Mouse (Mus musculus) CD8-positive naive resting alpha-beta T cell, adult 2 months (primary cell): ENCODE measurements around the gene Aff3.

Experiments used
- DNase-seq, 2 experiments: peaks; one replicate each; pipeline ENCODE4 v3.0.0; 2022; ENCODE audit warnings: low read depth in 2 of 2, low spot score in 2 of 2

The Aff3 gene

GRCm38 (mm10) chr1:38290881-38291280 is 373.9 kb downstream of the Aff3 start:
- no peak for DNase-seq

DNA sequence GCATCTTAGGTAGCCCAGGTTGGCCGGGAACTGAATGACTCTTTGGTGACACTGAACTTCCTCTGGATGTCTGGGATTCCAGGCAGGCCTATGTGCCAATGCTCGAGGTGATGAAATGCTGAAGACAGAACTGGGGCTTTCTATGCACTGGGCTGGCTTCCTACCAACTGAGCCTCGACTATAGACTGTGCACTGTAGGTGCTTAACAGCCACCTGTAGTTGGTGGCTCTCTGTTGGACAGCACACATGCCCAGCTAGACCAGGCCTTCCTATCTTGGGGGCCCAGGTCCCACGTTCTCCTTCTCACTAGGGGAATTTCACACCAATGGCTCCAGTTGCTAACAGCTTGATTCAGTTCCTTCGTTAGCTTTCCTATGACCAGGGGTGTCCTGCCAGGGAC is 374.9 kb downstream of the Aff3 start:
- no peak for DNase-seq

GRCm38 (mm10) chr1:38288716-38289115 is 376.0 kb downstream of the Aff3 start:
- no peak for DNase-seq

DNA sequence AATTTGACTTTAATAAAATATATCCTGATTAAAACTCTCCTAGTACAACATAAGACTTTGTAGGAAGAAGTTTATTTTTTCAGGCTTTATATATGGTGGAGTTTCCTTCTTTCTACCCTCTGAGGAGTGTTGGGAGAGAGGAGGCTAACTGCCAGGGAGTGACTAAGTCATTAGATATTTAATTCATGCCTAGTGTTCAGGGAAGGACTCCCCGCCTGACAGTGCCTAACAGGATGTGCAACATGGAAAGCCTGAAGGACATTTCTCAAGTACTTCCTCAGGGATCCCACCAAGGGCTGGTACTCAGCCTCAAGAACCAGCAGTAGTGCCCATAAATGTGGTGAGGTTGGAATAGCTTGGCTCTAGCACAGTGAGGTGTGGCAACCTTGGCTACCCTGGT is 378.2 kb downstream of the Aff3 start:
- no peak for DNase-seq

DNA sequence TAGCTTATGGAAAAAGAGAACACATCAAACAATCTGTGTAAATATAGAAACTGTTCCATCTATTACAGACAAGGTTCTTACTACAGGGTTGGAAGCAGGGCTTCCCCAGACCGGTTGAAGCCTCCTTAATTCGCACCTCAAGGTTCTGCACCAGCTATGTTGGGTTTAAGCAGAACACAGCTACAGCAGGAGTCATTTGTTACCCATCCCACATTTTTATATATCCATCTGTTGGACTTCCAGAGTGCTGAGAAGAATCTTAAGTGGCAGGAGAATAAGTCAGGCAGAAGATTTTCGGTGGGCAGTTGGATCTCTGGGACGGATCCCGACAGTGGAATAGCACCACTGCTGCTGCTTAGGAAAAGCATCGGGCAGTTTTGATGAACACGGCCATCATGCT is 384.2 kb downstream of the Aff3 start:
- DNase-seq, result no peak

GRCm38 (mm10) chr1:38271312-38271711 is 393.4 kb downstream of the Aff3 start:
- no peak for DNase-seq

DNA sequence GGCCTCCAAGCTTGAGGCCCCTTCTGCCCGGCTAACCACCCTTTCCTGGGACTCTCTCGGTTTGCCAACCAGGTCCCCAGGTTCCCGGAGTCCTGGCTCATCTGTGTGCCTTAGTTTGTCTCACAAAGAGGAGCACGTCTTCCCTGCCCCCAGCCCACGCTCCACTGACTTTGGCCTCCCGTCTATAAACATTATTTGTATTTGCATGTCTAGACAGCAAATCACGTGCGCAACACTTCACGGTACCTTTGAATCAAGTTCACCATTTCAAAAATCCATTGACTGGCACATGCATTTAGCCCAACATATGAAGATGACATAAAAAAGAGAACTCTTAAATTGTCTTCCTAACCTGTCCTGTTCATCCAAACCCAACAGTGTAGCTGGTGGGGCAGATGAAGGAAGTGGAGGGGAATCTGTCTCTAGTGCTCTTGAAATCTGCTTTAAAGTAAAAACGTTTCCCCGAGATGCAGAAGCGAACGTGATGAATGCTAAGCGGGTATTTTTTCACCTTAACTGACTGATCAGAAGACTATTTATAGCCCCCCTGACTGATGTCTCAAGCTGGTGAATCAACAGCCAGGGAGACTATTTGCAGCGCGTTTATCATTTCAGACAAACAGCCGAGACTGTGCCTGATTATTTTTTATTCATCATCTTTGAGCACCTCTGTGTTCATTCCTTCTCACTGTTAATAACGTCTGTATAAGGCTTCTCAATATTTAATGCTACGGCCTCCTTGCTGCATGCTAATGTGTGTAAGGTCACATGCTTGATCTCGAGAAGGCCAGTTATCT is 396.3 kb downstream of the Aff3 start:
- DNase-seq, result no peak

- DNase-seq, result no peak
These were observed 401.5 kb downstream of the Aff3 start for GRCm38 (mm10) chr1:38263251-38263650.

DNA sequence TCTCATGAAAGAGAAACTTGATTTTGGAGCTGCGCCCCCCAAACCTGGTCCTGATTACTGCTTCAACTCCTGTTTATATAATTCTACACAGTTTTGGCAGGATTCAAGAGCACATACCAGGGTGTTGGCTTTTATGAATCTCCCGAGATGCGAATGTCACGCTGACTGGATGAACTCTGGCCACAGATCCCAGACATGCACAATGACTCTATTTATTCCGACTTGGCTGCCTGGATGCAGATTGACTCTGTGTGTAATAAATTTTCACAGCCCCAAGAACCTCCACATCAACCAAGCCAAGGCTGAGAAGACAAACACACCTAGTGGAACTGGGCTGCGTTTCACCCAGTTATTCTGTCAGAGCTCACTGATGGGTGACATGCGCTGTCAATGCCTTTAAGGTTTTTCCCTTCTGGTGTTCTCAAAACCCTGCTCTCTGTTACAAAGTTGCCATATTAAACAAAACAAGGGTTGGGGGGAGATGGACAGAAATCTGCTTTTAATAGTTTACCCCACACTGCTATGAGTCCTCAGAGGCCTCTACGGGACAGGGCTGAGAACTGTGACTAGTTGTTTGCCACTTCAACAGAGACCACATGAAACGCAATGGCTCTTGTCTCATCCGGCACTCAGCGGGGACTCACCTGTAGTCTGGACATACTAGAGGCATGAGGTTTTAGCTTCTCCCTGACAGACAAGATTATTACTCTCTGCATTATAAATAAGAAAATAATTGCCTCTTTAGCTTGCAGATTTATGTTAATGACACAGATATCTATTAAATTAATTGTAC is 402.2 kb downstream of the Aff3 start:
- no peak for DNase-seq

- DNase-seq, result no peak
These were observed 403.7 kb downstream of the Aff3 start for GRCm38 (mm10) chr1:38261076-38261475.

- no peak for DNase-seq
These were observed 405.0 kb downstream of the Aff3 start for GRCm38 (mm10) chr1:38259541-38260338.

- DNase-seq, result no peak
These were observed 410.3 kb downstream of the Aff3 start for GRCm38 (mm10) chr1:38254426-38254825.

GRCm38 (mm10) chr1:38252766-38253079 is 412.0 kb downstream of the Aff3 start:
- DNase-seq, result peak; percentile 40 to 44

- no peak for DNase-seq
These were observed 412.6 kb downstream of the Aff3 start for GRCm38 (mm10) chr1:38252031-38252765.

- no peak for DNase-seq
These were observed 413.3 kb downstream of the Aff3 start for GRCm38 (mm10) chr1:38251448-38251847.

DNA sequence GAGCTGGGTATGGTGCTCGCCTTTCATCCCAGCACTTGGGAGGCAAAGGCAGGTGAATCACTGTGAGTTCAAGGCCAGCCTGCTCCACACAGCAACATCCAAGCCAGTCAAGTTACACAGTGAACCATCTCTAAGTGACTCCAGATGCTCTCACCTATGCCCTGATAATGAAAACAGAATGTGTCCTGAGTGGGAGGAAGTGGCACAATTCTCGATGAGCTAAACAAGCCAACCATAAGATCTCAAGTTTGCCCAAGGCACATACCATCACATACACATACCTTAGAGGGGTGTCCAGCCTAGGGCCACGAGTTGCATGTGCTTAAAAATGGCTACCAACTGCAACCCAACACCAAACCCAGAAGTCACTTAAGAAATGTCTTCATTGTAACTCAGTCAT is 414.5 kb downstream of the Aff3 start:
- DNase-seq, result no peak

DNA sequence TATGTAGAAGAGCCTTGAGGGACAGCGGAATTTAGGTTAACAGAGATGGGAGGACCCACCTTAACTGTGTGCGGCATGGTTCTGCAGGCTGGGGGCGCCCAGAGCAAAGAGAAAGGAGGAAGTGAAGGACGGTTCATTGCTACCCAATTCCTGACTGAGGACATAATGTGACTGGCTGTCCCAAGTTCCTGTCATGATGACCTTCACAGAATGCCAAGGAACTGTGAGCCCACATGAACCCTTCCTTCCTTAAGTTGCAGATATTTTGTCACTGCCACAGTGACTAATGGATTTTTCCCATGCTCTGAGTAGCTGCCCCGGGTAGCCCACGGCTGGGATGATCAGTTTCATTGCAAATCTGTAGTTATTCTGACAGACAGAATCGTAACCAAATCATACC is 415.2 kb downstream of the Aff3 start:
- DNase-seq, result no peak

DNA sequence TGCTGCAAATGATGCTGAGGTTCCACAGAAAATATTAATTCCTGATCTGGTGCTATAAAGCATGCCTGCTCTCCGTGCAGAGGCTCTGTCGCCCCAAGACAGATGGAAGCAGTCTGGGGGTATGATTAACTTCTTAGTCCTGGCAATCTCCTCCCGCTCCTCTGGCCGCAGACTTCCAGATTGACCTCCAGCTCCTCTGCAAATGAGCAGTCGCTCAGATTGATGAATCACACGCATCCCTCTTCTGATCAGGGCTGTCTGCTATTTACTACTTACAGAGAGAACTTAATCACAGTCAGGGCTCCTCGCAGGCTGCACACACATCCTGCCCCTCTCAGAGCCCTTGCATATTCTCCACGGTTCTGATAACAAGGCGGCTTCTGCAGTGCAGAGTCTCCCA is 416.7 kb downstream of the Aff3 start:
- no peak for DNase-seq

GRCm38 (mm10) chr1:38242559-38242958 is 422.2 kb downstream of the Aff3 start:
- DNase-seq, result no peak

DNA sequence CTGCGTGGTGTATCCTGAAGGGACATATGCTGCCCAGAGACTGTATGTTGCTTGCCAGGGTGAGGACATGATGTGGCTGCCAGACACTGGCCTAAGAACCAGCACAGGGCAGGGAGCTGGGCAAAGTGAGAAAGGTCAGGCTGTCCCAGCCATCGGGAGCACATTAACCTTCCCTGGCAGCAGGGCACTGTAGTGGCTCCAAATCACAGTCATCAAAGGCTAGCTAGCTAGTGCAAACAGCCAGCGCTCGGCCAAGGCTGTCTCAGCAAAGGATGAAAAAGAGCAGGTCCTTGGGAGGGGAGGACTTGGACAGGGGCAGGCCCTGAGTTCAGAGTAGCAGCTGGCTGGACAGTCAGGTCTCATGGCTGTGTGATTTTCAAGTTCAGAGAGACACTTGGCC is 423.0 kb downstream of the Aff3 start:
- no peak for DNase-seq

DNA sequence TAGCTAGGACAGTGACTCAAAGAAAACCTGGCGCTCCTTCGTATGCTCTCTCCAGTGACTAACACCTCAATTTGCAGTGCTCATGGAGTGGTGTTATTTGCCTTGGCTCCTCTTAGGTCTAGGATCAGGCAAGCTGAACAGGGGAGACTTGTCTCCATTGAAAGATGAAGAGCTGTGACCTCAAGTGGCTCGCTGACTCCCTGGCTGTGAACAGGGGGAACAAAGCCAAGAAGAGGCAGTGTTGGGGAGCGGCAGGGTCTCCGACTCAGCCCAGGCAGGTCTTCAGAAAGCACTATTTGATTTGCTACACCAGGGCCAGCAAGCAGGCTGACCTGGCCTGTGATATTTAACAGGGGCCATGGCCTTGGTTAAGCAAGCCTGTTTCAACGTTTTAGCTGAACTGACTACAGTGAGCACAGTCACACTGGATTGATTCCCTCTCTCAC is 423.5 kb downstream of the Aff3 start:
- no peak for DNase-seq
